Mouse (Mus musculus) thymus, adult 2 months (tissue): Measurements from ENCODE around the gene Inip.

ENCODE experiments used
- CTCF ChIP-seq: fragments of 200-500 bp; IDR thresholded peaks from 2 replicates; pipeline ENCODE4 v1.5.1; 2012; ENCODE audit warnings: mild to moderate bottlenecking, control low read depth, low read length, moderate library complexity, borderline replicate concordance; ENCODE audit not compliant: control insufficient read depth, poor library complexity, insufficient read depth; ENCODE audit errors: extremely low read depth
- POLR2A ChIP-seq: fragments of 200-500 bp; IDR thresholded peaks from 2 replicates; pipeline ENCODE4 v1.6.1; 2012; ENCODE audit warnings: mild to moderate bottlenecking, low read length, control low read depth, moderate library complexity; ENCODE audit not compliant: control insufficient read depth, poor library complexity, insufficient read depth; ENCODE audit errors: extremely low read depth

DNA sequence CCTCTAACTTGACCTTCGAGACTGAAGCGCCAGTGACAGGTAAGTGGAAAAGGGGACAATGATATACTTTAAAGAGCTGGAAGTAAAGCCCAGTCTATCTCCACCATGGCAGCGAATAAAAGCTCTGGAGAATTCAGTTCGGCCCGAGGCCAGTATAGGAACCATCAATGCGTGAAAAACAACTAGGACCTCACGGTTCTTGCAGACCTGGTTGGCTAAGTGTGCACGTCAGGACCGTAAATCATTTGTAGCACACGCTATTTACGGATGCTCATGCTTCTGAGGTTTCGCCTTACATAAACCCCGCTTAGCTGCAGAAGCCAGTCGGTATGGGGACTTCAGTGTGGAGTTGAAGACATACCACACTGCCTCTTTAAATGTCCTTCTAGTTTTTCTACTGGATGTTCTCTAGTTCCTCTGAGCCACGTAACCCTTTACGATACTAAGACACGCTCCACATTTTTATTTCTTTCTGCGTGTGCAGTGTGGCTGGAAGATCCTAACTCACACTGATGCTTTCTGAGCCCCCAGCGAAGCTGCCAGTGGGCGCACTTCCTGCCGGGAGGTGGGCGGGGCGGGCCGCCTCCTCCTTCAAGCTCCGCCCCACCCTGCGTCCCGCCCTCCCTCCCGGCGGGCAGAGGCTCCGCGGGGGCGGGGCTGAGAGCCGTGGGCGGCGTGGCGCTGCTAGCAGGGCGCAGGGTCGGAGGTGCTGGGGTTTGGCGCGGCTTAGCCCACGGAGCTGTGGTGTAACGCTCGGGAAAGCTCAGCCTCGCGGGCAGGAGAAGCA lies 4.0 kb upstream of the Inip start, which contains the start of gene Snx30:
- TF ChIP-seq POLR2A (peak; percentile 72; the same call in 1 of the 2 replicates), CTCF (peak; percentile 63; the same call in 1 of the 2 replicates)
